Mouse (Mus musculus): ENCODE measurements at regions not wholly inside any gene's neighbourhood (a gene's known extent, or its start where the extent isn't known, plus 50 kb on each side); places are given as distances from the start of the nearest gene placed in this dataset.

DNA sequence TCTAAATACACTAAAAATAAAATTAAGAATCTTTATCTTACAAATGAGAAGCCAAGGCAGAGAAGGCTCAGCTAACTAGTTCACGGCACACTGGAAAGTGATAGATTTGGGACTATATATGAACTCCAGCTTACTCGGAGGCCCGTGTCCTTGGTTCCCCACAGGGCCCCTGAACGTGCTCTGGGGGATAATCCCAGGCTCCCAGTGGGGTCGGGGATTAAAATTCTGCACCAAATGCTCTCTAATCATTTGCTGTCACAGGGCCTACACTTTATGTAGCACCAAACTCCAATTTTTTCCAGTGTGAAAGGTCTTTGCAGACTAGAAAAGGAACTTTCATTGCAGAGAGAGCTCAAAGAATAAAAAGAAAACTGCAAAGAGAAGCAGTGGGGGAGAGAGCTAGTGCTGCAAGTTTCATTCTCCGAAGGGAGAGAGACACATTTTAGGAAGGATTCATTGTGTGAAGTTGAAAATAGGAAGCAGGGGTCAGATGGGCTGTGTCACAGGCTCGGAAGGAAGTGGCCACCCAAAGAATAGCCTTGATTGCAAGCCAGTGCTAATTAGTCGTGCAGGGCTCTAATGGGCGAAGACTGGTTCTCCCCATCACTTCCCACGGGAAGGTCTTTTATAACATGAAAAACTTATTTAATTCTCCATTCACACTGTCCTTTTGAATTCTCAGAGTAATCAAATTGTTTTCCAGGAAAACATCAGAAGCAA, 90.3 kb upstream of the St6galnac5 start:
- WGBS = 48% methylated on average over 10 of the region's 10 CpGs
- Histone ChIP-seq H3K27me3 (0 out of 2 replicates have a peak, but pooled peaks cover 4% of the 10 kb centered on the region), H3K4me1 (replicated peaks) (peaks cover 4% of the 10 kb centered on the region; the same call in 1 of the 2 replicates), H3K9ac (no peak overlapping the region), H3K4me3 (no peak overlapping the region), H3K9me3 (no peaks in the 10 kb centered on the region), H3K27ac (no peak overlapping the region), H3K36me3 (no peaks in the 10 kb centered on the region), H3K4me2 (no peak overlapping the region)
- no peak for ATAC-seq (ENCODE audit: low FRiP score)

DNA sequence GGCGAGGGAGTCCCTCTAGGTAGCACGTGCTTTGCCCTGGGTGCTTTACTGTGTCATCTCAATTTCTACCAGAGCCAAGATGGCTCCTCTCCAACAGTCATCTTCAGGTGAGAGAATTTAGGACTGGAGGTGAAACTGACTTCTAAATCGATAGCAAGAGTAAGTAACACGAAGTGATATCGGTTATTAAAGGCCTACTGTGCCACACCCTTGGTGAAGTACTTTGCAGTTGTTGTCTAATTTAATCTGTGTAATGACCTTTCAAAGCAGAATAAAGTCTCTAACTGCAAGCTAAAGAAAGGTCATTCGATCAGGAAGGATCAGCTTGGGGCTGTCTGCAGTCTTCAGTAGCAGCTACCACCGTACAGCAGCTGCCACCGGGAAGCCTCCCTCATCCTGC, 89.5 kb upstream of the St6galnac5 start:
- WGBS = 80% methylated on average over 8 of the region's 8 CpGs
- Histone ChIP-seq H3K27me3 (0 out of 2 replicates have a peak, but pooled peaks cover 4% of the 10 kb centered on the region), H3K27ac (no peak overlapping the region), H3K9me3 (no peaks in the 10 kb centered on the region), H3K36me3 (no peaks in the 10 kb centered on the region), H3K4me3 (no peak overlapping the region), H3K4me1 (replicated peaks) (peaks cover 4% of the 10 kb centered on the region; the same call in 1 of the 2 replicates), H3K9ac (no peak overlapping the region), H3K4me2 (no peak overlapping the region)
- ATAC-seq (ENCODE audit: low FRiP score) = no peak

DNA sequence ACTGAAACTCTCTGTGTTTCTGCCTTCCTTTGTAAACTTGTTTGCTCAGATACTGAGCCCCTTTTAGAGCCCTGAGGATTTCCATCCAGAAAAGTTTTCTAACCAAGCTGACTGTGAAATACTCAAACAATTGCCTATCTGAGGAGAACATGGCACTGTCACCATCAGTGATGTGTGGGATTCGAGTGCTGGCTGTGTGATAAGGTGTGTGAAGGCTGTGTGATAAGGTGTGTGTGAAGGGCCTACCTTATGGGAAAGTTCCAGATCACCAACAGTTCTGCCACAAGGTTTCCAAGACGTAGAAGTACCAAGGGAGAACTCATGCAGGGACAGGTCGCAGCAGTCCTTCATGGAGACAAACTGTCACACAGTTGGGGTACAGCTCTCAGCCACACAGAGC, 89.1 kb upstream of the St6galnac5 start:
- 92% methylated on average over 3 of the region's 3 CpGs for WGBS
- H3K4me3 ChIP-seq = no peak overlapping the region
- H3K4me2 ChIP-seq = no peak overlapping the region
- H3K9ac ChIP-seq = no peak overlapping the region
- ATAC-seq (ENCODE audit: low FRiP score) = no peak
- no peaks in the 10 kb centered on the region for H3K9me3 ChIP-seq
- peaks cover 4% of the 10 kb centered on the region; the same call in 1 of the 2 replicates for H3K4me1 ChIP-seq (replicated peaks)
- no peak overlapping the region for H3K27ac ChIP-seq
- H3K36me3 ChIP-seq = no peaks in the 10 kb centered on the region
- 0 out of 2 replicates have a peak, but pooled peaks cover 4% of the 10 kb centered on the region for H3K27me3 ChIP-seq

DNA sequence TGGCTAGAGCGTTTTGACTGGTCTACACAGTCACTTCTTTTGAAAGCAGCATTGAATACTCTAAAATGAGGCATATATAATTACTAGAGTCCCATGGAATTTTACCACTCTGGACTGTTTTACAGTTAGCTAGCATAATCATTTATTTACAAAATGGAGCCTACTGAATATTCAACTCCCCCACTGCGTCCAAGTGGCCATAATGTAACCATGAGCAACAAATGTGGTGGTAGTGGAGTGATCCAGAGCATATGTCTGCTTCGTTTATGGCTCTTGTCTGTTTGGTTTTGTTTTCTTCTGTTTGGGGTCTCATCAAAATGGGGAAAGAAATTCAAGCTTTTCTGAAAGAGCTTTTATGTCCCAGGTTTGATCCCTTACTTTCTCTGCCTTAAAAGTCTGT, 83.8 kb upstream of the St6galnac5 start:
- WGBS = 82% methylated on average over 3 of the region's 3 CpGs
- no peak for ATAC-seq (ENCODE audit: low FRiP score)
- H3K27me3 ChIP-seq = no peaks in the 10 kb centered on the region

DNA sequence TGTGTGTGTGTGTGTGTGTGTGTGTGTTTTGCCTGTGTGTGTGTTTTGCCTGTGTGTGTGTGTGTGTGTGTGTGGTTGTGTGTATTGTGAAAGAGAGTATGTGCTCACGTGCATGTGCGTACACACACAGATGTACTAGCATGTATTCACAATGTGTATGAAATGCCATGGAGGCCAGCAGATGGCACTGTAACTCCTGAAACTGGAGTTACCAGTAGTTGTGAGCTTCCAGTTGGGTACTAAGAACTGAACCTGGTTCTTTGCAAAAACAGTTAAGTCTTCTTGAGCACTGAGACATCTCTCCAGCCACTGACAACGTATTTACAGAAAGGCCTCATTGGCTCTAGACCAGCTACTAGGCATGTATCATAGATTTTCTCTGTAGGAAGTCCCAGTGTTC, 71.1 kb upstream of the St6galnac5 start:
- 99% methylated on average over 3 of the region's 3 CpGs for WGBS
- no peak overlapping the region for H3K4me3 ChIP-seq
- H3K27ac ChIP-seq = no peak overlapping the region
- no peaks in the 10 kb centered on the region for H3K4me1 ChIP-seq (replicated peaks)
- no peak for ATAC-seq (ENCODE audit: low FRiP score)
- H3K9me3 ChIP-seq = 0 out of 2 replicates have a peak, but pooled peaks cover 3% of the 10 kb centered on the region
- no peaks in the 10 kb centered on the region for H3K36me3 ChIP-seq
- H3K9ac ChIP-seq = no peak overlapping the region
- no peak overlapping the region for H3K4me2 ChIP-seq
- H3K27me3 ChIP-seq = no peaks in the 10 kb centered on the region

More for the DNA sequence above, 83.8 kb upstream of the St6galnac5 start:
- Histone ChIP-seq H3K4me1 (replicated peaks) (no peaks in the 10 kb centered on the region), H3K9me3 (no peaks in the 10 kb centered on the region), H3K4me3 (no peak overlapping the region), H3K9ac (no peak overlapping the region), H3K36me3 (no peaks in the 10 kb centered on the region), H3K4me2 (no peak overlapping the region), H3K27ac (no peak overlapping the region)

DNA sequence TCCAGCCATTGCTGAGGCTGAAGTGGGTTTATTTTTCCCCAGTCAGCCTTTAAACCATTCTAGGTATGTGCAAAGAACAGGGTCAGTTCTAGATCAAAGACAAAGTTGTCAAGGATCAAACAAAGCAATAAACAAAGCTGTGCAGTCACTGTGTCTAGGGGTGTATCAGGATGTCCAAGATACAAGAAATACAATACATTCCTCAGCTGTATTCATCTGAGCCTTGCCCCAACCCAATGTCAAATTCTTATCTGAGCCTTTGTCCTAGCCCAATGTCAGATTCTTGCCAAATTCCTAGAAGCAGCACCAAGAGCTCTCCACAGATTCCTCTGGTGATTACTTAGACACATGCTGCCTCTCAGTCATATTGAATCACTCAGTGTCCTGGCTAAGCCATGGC, 69.5 kb upstream of the St6galnac5 start:
- no peaks in the 10 kb centered on the region for H3K27me3 ChIP-seq
- H3K9ac ChIP-seq = no peak overlapping the region
- peaks cover 9% of the 10 kb centered on the region; the same call in 1 of the 2 replicates for H3K9me3 ChIP-seq
- H3K4me3 ChIP-seq = no peak overlapping the region
- H3K4me1 ChIP-seq (replicated peaks) = no peaks in the 10 kb centered on the region
- H3K36me3 ChIP-seq = no peaks in the 10 kb centered on the region
- ATAC-seq (ENCODE audit: low FRiP score) = no peak
- H3K27ac ChIP-seq = no peak overlapping the region
- H3K4me2 ChIP-seq = no peak overlapping the region

DNA sequence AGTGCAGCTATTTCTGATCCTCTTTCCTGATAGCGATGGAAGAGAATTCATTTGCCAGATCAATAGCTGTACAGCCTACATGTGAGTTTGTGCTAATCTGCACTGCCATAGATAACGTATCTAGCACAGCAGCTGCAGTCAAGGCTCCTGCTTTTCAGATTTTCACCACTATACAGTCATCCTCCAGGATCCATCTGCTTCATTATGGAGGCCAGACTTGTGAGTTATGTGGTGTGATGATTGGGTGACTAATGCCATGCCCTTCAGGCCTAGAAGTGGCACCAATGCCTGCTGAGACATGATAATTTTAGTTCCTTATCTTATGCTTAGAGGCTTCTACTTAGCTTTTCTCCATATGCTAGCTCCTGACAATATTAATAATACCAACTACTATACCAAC, 63.3 kb upstream of the St6galnac5 start:
- Histone ChIP-seq H3K4me3 (no peak overlapping the region), H3K4me2 (no peak overlapping the region), H3K27ac (no peak overlapping the region), H3K9me3 (peaks cover 7% of the 10 kb centered on the region; the same call in 1 of the 2 replicates), H3K4me1 (replicated peaks) (no peaks in the 10 kb centered on the region), H3K9ac (no peak overlapping the region), H3K36me3 (no peaks in the 10 kb centered on the region), H3K27me3 (no peaks in the 10 kb centered on the region)
- ATAC-seq (ENCODE audit: low FRiP score) = no peak
- 91% methylated on average over 2 of the region's 2 CpGs for WGBS

DNA sequence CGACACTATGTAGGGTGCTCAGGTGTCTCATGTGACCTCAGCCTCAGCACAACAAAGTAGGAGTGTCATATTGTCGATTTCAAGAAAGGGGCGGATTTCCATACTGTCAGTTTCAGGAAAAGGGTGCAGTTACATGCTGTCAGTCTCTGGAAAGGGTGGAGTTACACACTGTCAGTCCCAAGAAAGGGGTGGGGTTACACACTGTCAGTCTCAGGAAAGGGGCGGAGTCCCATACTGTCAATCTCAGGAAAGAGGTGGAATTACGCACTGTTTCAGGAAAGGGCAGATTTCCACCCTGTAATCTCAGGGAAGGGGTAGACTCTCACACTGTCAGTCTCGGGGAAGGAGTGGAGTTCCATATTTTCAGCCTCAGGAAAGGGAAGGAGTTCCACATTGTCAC, 51.9 kb upstream of the St6galnac5 start:
- no peak overlapping the region for H3K4me3 ChIP-seq
- no peak for ATAC-seq (ENCODE audit: low FRiP score)
- no peaks in the 10 kb centered on the region for H3K27me3 ChIP-seq
- H3K36me3 ChIP-seq = no peaks in the 10 kb centered on the region
- H3K4me2 ChIP-seq = no peak overlapping the region
- H3K9ac ChIP-seq = no peak overlapping the region
- no peaks in the 10 kb centered on the region for H3K4me1 ChIP-seq (replicated peaks)
- no peak overlapping the region for H3K27ac ChIP-seq
- no peaks in the 10 kb centered on the region for H3K9me3 ChIP-seq
- WGBS = 92% methylated on average over 6 of the region's 6 CpGs
